Mouse (Mus musculus) liver, embryonic 11.5 days (tissue): Measurements from ENCODE around the gene Olfr777. TPM values are rescaled to one million over a fixed set of nuclear protein-coding genes. Genes with fewer than 3 reads are reported as not detected.

Experiments used
- polyA plus RNA-seq: library from polyadenylated mRNA; unstranded; fragments of >200 nt; fragmentation: Nextera tagmentation; extraction: Ambion mirVana; gene quantifications from 2 replicates; pipeline ENCODE4 v1.2.1, GENCODE M21; 2014

The Olfr777 gene
- polyA plus RNA-seq, 1 experiment from 2014 or later, result not detected

Other genes with a start within 250 kb of the Olfr777 start
- not detected in 2 replicates for gene Olfr764-ps1, start 231.6 kb downstream of the Olfr777 start, polyA plus RNA-seq
- gene Olfr765, start 221.5 kb downstream of the Olfr777 start, polyA plus RNA-seq, result not detected in 2 replicates
- gene Olfr766-ps1, start 202.5 kb downstream of the Olfr777 start, polyA plus RNA-seq, result not detected in 2 replicates
- gene Olfr767, start 188.6 kb downstream of the Olfr777 start, polyA plus RNA-seq, result not detected in 2 replicates
- gene Olfr768, start 172.1 kb downstream of the Olfr777 start, polyA plus RNA-seq, result not detected in 2 replicates
- gene Olfr769, start 153.6 kb downstream of the Olfr777 start, polyA plus RNA-seq, result not detected in 2 replicates
- not detected in 2 replicates for gene Olfr770, start 132.5 kb downstream of the Olfr777 start, polyA plus RNA-seq
- not detected in 2 replicates for gene Olfr771, start 106.7 kb downstream of the Olfr777 start, polyA plus RNA-seq
- gene Olfr772, start 93.6 kb downstream of the Olfr777 start, polyA plus RNA-seq, result not detected in 2 replicates
- gene Olfr773, start 84.1 kb downstream of the Olfr777 start, polyA plus RNA-seq, result not detected in 2 replicates
- gene Olfr774, start 35.3 kb downstream of the Olfr777 start, polyA plus RNA-seq, result not detected in 2 replicates
- gene Olfr775, start 23.1 kb downstream of the Olfr777 start, polyA plus RNA-seq, result not detected in 2 replicates
- not detected in 2 replicates for gene Olfr776, start 12.4 kb downstream of the Olfr777 start, polyA plus RNA-seq
- gene Olfr780, start 46.6 kb upstream of the Olfr777 start, polyA plus RNA-seq, result not detected in 2 replicates
- gene Olfr781, start 57.4 kb upstream of the Olfr777 start, polyA plus RNA-seq, result not detected in 2 replicates
- not detected in 2 replicates for gene Olfr782, start 77.4 kb upstream of the Olfr777 start, polyA plus RNA-seq
- 0.07 TPM in 1 of 2 replicates, not detected in the other for gene Olfr784, start 112.6 kb upstream of the Olfr777 start, polyA plus RNA-seq
- not detected in 2 replicates for gene Olfr785, start 133.9 kb upstream of the Olfr777 start, polyA plus RNA-seq
- gene Olfr786, start 155.8 kb upstream of the Olfr777 start, polyA plus RNA-seq, result not detected in 2 replicates
- not detected in 2 replicates for gene Olfr787, start 190.4 kb upstream of the Olfr777 start, polyA plus RNA-seq
- not detected in 2 replicates for gene Olfr788, start 199.5 kb upstream of the Olfr777 start, polyA plus RNA-seq
- not detected in 2 replicates for gene Olfr789, start 213.3 kb upstream of the Olfr777 start, polyA plus RNA-seq
- not detected in 2 replicates for gene Olfr790, start 227.0 kb upstream of the Olfr777 start, polyA plus RNA-seq